In the genomic region with DNA sequence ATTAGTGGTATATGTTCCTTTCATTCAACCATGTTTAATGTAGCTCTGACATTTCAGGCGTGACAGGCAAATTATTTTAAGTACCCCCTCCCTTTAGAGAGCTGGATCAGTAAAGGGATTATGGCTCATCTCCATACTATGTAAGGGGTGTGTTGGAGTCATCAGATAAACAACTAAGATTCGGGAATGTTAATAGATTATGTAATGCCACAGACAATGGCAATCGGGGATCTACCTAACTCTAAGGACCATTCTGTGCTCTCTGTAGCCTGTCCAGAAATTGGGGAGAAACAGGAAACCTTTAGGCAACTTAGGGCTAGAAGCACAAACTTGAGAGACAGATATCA, we compare ENCODE assay signal across 8 mouse cellular contexts. TPM values are rescaled to one million over a fixed set of nuclear protein-coding genes. Genes with fewer than 3 reads are reported as not detected.
A peak's percentile ranks its signal among the peaks of the same experiment; 100 is the strongest.
DNase-seq lines count a peak whose midpoint lies in the region; ATAC-seq and TF ChIP-seq lines count a peak whose summit lies in the region.

No protein-coding gene starts in this region.

- peak overlapping the region; percentile 92; the same call in 1 of the 2 replicates for H3K27ac ChIP-seq in cerebellum, adult 2 months (ENCODE audit: insufficient read depth, low read length)
- H3K27ac ChIP-seq in lung, postnatal 0 days (ENCODE audit: low read length), result peak overlapping the region; percentile 84; the same call in 1 of the 2 replicates
- H3K27ac ChIP-seq in liver, embryonic 11.5 days (ENCODE audit: low read depth, low read length), result no peak overlapping the region
- no peak overlapping the region for H3K27ac ChIP-seq in stomach, embryonic 15.5 days

- DNase-seq in cerebellum, adult 2 months, result no peak
- DNase-seq in cerebellum, adult 9-11 months, result no peak
- DNase-seq in lung, postnatal 0 days (ENCODE audit: low spot score), result no peak
- DNase-seq in lung, postnatal 10 days, result no peak
- DNase-seq in liver, embryonic 11.5 days (ENCODE audit: low spot score), result no peak
- DNase-seq in urinary bladder, adult 2 months (ENCODE audit: low spot score), result no peak
- DNase-seq in cerebellum, adult 18-20 months, result no peak

- WGBS in cerebellum, adult 2 months, result 57% methylated on average over 3 of the region's 3 CpGs
- 79% methylated on average over 3 of the region's 3 CpGs for WGBS in lung, postnatal 0 days
- 86% methylated on average over 3 of the region's 3 CpGs for WGBS in liver, embryonic 11.5 days
- WGBS in stomach, embryonic 15.5 days, result 83% methylated on average over 3 of the region's 3 CpGs

- H3K9ac ChIP-seq in lung, postnatal 0 days (replicated peaks; ENCODE audit: low read depth), result peak overlapping the region; percentile 82
- peak overlapping the region; percentile 87; the same call in 1 of the 2 replicates for H3K9ac ChIP-seq in liver, embryonic 11.5 days (ENCODE audit: low read depth, low read length)
- no peak overlapping the region for H3K9ac ChIP-seq in stomach, embryonic 15.5 days

- no peaks in the 10 kb centered on the region for H3K36me3 ChIP-seq in lung, postnatal 0 days (ENCODE audit: insufficient read depth, low read length)
- peaks cover under 1% of the 10 kb centered on the region; the same call in 1 of the 2 replicates for H3K36me3 ChIP-seq in liver, embryonic 11.5 days (ENCODE audit: control insufficient read depth, insufficient read depth, low read length)
- no peaks in the 10 kb centered on the region for H3K36me3 ChIP-seq in stomach, embryonic 15.5 days

- H3K4me1 ChIP-seq in cerebellum, adult 2 months (ENCODE audit: control insufficient read depth, insufficient read depth, low read length), result 0 out of 2 replicates have a peak, but pooled peaks cover 3% of the 10 kb centered on the region
- H3K4me1 ChIP-seq in lung, postnatal 0 days (ENCODE audit: insufficient read depth, low read depth, low read length), result no peaks in the 10 kb centered on the region
- peaks cover 4% of the 10 kb centered on the region; the same call in 1 of the 2 replicates for H3K4me1 ChIP-seq in liver, embryonic 11.5 days (replicated peaks; ENCODE audit: control insufficient read depth, insufficient read depth, low read length)
- no peaks in the 10 kb centered on the region; the same call in 1 of the 2 replicates for H3K4me1 ChIP-seq in stomach, embryonic 15.5 days

- H3K4me2 ChIP-seq in lung, postnatal 0 days (replicated peaks; ENCODE audit: low read depth, low read length), result peak overlapping the region; percentile 69
- H3K4me2 ChIP-seq in liver, embryonic 11.5 days, result peak overlapping the region; percentile 57
- peak overlapping the region; percentile 58 for H3K4me2 ChIP-seq in stomach, embryonic 15.5 days

- no peaks in the 10 kb centered on the region for H3K9me3 ChIP-seq in lung, postnatal 0 days (ENCODE audit: low read length)
- no peaks in the 10 kb centered on the region for H3K9me3 ChIP-seq in liver, embryonic 11.5 days (ENCODE audit: control insufficient read depth, low read length)
- no peaks in the 10 kb centered on the region for H3K9me3 ChIP-seq in stomach, embryonic 15.5 days

- no peak for TF ChIP-seq POLR2A in cerebellum, adult 2 months (IDR thresholded peaks at IDR 0.05; ENCODE audit: borderline replicate concordance, insufficient read depth, low read length)

- no peaks in the 10 kb centered on the region for H3K27me3 ChIP-seq in cerebellum, adult 2 months (ENCODE audit: control insufficient read depth, insufficient read depth, low read length)
- no peaks in the 10 kb centered on the region for H3K27me3 ChIP-seq in lung, postnatal 0 days (replicated peaks; ENCODE audit: insufficient read depth, low read length)
- H3K27me3 ChIP-seq in liver, embryonic 11.5 days (replicated peaks; ENCODE audit: control insufficient read depth, insufficient read depth, low read length), result no peaks in the 10 kb centered on the region
- no peaks in the 10 kb centered on the region for H3K27me3 ChIP-seq in stomach, embryonic 15.5 days (replicated peaks)

- TF ChIP-seq CTCF in cerebellum, adult 2 months (IDR thresholded peaks at IDR 0.05; ENCODE audit: borderline replicate concordance, insufficient read depth, low read depth, low read length), result no peak
- TF ChIP-seq CTCF in lung, postnatal 0 days (IDR thresholded peaks at IDR 0.05), result no peak

- ATAC-seq in lung, postnatal 0 days, result no peak
- 0 out of 2 replicates have a peak, but pooled peaks have one; percentile 1 for ATAC-seq in liver, embryonic 11.5 days (replicated peaks; ENCODE audit: low FRiP score)
- no peak for ATAC-seq in stomach, embryonic 15.5 days (ENCODE audit: insufficient read depth, low FRiP score, low read depth)

- TF ChIP-seq EP300 in lung, postnatal 0 days (IDR thresholded peaks at IDR 0.05), result no peak

- H3K4me3 ChIP-seq in cerebellum, adult 2 months (replicated peaks; ENCODE audit: insufficient read depth, low read depth, low read length), result peak overlapping the region; percentile 96
- H3K4me3 ChIP-seq in lung, postnatal 0 days (ENCODE audit: low read depth, low read length), result peak overlapping the region; percentile 70
- H3K4me3 ChIP-seq in liver, embryonic 11.5 days (ENCODE audit: low read depth, low read length), result peak overlapping the region; percentile 93
- peak overlapping the region; percentile 93 for H3K4me3 ChIP-seq in stomach, embryonic 15.5 days (replicated peaks)

RNA-seq across cellular contexts. Expression of gene Ddx1, which starts 0.5 kb away (rescaled TPM):
- 77.8 and 84.1 TPM in 2 replicates for polyA plus RNA-seq in cerebellum, adult 2 months (2012; rRNA removed)
- polyA plus RNA-seq in lung, postnatal 0 days (2015; fragmentation: Nextera tagmentation; extraction: Ambion mirVana), result 53.4 and 55.2 TPM in 2 replicates
- polyA plus RNA-seq in liver, embryonic 11.5 days (2014; fragmentation: Nextera tagmentation; extraction: Ambion mirVana), result 158 and 196 TPM in 2 replicates
- polyA plus RNA-seq in stomach, embryonic 15.5 days (2015; fragmentation: Nextera tagmentation; extraction: Ambion mirVana), result 110 and 130 TPM in 2 replicates
- 50.0 and 52.5 TPM in 2 replicates for polyA plus RNA-seq in urinary bladder, adult 2 months (2012; rRNA removed)

RNA-seq across cellular contexts. Expression of gene Nbas, which starts 19.4 kb away (rescaled TPM):
- 35.1 and 40.4 TPM in 2 replicates for polyA plus RNA-seq in cerebellum, adult 2 months (2012; rRNA removed)
- polyA plus RNA-seq in lung, postnatal 0 days (2015; fragmentation: Nextera tagmentation; extraction: Ambion mirVana), result 5.4 and 5.8 TPM in 2 replicates
- 13.3 and 13.6 TPM in 2 replicates for polyA plus RNA-seq in liver, embryonic 11.5 days (2014; fragmentation: Nextera tagmentation; extraction: Ambion mirVana)
- polyA plus RNA-seq in stomach, embryonic 15.5 days (2015; fragmentation: Nextera tagmentation; extraction: Ambion mirVana), result 18.0 and 18.6 TPM in 2 replicates
- polyA plus RNA-seq in urinary bladder, adult 2 months (2012; rRNA removed), result 17.9 and 19.5 TPM in 2 replicates

Comparison
In these comparisons a context has a peak if more than half of its experiments do, and no peak if none do; other contexts are left out.
1. H3K27ac ChIP-seq: peak in cerebellum, adult 2 months (single experiment) and lung, postnatal 0 days (single experiment); none in liver, embryonic 11.5 days (single experiment) and stomach, embryonic 15.5 days (single experiment).
2. Peak in every context shown above with its lines, with median percentiles within 50 percentile points of each other: H3K4me3 ChIP-seq and H3K4me2 ChIP-seq.